Mouse (Mus musculus) bone marrow macrophage, adult 2 months (primary cell): ENCODE data around the gene Rxfp4.

Experiments used
- CTCF ChIP-seq: IDR thresholded peaks from 2 replicates; pipeline ENCODE4 v1.5.1; 2012; ENCODE audit warnings: low read depth, mild to moderate bottlenecking, low read length, moderate library complexity
- POLR2A ChIP-seq: IDR thresholded peaks from 2 replicates; pipeline ENCODE4 v1.6.1; 2012; ENCODE audit warnings: mild to moderate bottlenecking, low read depth, low read length, borderline replicate concordance

DNA sequence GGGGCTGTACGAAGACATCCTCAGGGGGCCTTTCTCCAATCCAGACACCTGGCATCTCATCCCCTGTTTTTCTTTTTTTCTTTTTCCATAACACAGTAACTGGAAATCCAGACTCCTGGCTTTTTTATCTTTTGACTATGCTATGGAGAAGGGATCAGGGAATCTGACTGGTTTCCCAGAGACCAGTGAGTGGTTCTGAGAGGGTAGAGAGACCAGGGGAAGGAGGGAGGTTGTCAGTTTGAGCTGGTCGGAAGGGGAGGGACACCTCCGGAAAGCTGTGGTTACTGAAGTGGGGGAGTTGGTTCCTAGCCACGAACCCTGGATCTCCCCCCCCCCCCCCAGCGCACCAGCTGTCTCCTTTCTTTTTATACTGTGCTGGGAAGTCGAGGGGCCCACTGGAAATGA is 30.0 kb downstream of the Rxfp4 start:
- TF ChIP-seq CTCF, result no peak
- TF ChIP-seq POLR2A, result no peak
